Mouse (Mus musculus): ENCODE measurements around the gene Sqstm1.

GRCm38 (mm10) chr11:50201590-50201989, 9.0 kb downstream of the Sqstm1 start:
- TF ChIP-seq CTCF (IDR thresholded peaks at IDR 0.05; ENCODE audit: borderline replicate concordance, insufficient read depth, low read length) (no peak), POLR2A (IDR thresholded peaks at IDR 0.05; ENCODE audit: low read depth, low read length) (no peak)
